Mouse (Mus musculus) cortical plate, adult 2 months (tissue): Measurements from ENCODE around the gene Bcl9l. TPM values are rescaled to one million over a fixed set of nuclear protein-coding genes. Genes with fewer than 3 reads are reported as not detected.
A peak's percentile ranks its signal among the peaks of the same experiment; 100 is the strongest.

Experiments
- H3K27ac ChIP-seq: fragments of 200-500 bp; 2 replicates; pipeline ENCODE4 v1.5.1; 2012; ENCODE audit warnings: low read length, control low read depth, inconsistent platforms; ENCODE audit not compliant: insufficient read depth
- H3K4me1 ChIP-seq: fragments of 200-500 bp; 2 replicates; pipeline ENCODE4 v1.6.1; 2011; ENCODE audit warnings: low read length; ENCODE audit not compliant: control insufficient read depth, insufficient read depth
- H3K4me3 ChIP-seq: fragments of 200-500 bp; 2 replicates; pipeline ENCODE4 v1.5.1; 2011; ENCODE audit warnings: mild to moderate bottlenecking, low read length, control low read depth; ENCODE audit not compliant: insufficient read depth
- CTCF ChIP-seq: fragments of 200-500 bp; IDR thresholded peaks from 2 replicates; pipeline ENCODE4 v1.5.1; 2011; ENCODE audit warnings: mild to moderate bottlenecking, control low read depth, low read length; ENCODE audit not compliant: insufficient read depth; ENCODE audit errors: extremely low read depth
- POLR2A ChIP-seq: fragments of 200-500 bp; IDR thresholded peaks from 2 replicates; pipeline ENCODE4 v1.6.1; 2011; ENCODE audit warnings: mild to moderate bottlenecking, low read length, control low read depth; ENCODE audit not compliant: insufficient read depth; ENCODE audit errors: extremely low read depth
- polyA plus RNA-seq: library from polyadenylated mRNA; depleted of rRNA; stranded (reverse); fragments of >200 nt; gene quantifications from 2 replicates; pipeline ENCODE4 v1.2.3, GENCODE M21; 2012

Gene Bcl9l
- polyA plus RNA-seq, 1 experiment: 14.6 TPM

GRCm38 (mm10) chr9:44495810-44496344, 13.3 kb downstream of the Bcl9l start:
- no peak overlapping the region for H3K4me3 ChIP-seq
- H3K27ac ChIP-seq: no peak overlapping the region
- H3K4me1 ChIP-seq: peaks cover 8% of the 10 kb centered on the region

GRCm38 (mm10) chr9:44496803-44497461, 14.3 kb downstream of the Bcl9l start:
- no peak overlapping the region for H3K27ac ChIP-seq
- H3K4me3 ChIP-seq: no peak overlapping the region
- peaks cover 8% of the 10 kb centered on the region for H3K4me1 ChIP-seq
- no peak for TF ChIP-seq POLR2A
- TF ChIP-seq CTCF: no peak

More at GRCm38 (mm10) chr9:44495810-44496344, 13.3 kb downstream of the Bcl9l start:
- TF ChIP-seq POLR2A (no peak), CTCF (no peak)

GRCm38 (mm10) chr9:44497624-44498377, 15.2 kb downstream of the Bcl9l start:
- TF ChIP-seq CTCF (no peak), POLR2A (no peak)
- Histone ChIP-seq H3K4me3 (peak overlapping the region; percentile 11; the same call in 1 of the 2 replicates), H3K27ac (0 out of 2 replicates have a peak overlapping the region, but pooled peaks have one; percentile 32), H3K4me1 (peaks cover 7% of the 10 kb centered on the region)

GRCm38 (mm10) chr9:44498421-44499355, 16.1 kb downstream of the Bcl9l start:
- H3K4me3 ChIP-seq: peak overlapping the region; percentile 11; the same call in 1 of the 2 replicates
- TF ChIP-seq POLR2A (no peak), CTCF (no peak)
- peaks cover 7% of the 10 kb centered on the region for H3K4me1 ChIP-seq
- 0 out of 2 replicates have a peak overlapping the region, but pooled peaks have one; percentile 32 for H3K27ac ChIP-seq

- Histone ChIP-seq H3K4me1 (peaks cover 6% of the 10 kb centered on the region), H3K4me3 (no peak overlapping the region; the same call in 1 of the 2 replicates), H3K27ac (peak overlapping the region; percentile 69; the same call in 1 of the 2 replicates)
- TF ChIP-seq POLR2A: no peak
- no peak for TF ChIP-seq CTCF
Observed at GRCm38 (mm10) chr9:44499356-44500162, 16.9 kb downstream of the Bcl9l start.

GRCm38 (mm10) chr9:44500163-44500533, 17.5 kb downstream of the Bcl9l start:
- Histone ChIP-seq H3K4me3 (no peak overlapping the region), H3K27ac (no peak overlapping the region), H3K4me1 (peaks cover 5% of the 10 kb centered on the region)
- no peak for TF ChIP-seq POLR2A
- TF ChIP-seq CTCF: no peak

GRCm38 (mm10) chr9:44500638-44501175, 18.1 kb downstream of the Bcl9l start:
- H3K4me3 ChIP-seq: no peak overlapping the region
- H3K4me1 ChIP-seq: peaks cover 5% of the 10 kb centered on the region
- no peak overlapping the region for H3K27ac ChIP-seq
- TF ChIP-seq CTCF (no peak), POLR2A (no peak)

GRCm38 (mm10) chr9:44501206-44501879, 18.7 kb downstream of the Bcl9l start:
- no peak for TF ChIP-seq POLR2A
- TF ChIP-seq CTCF: no peak
- Histone ChIP-seq H3K4me3 (no peak overlapping the region), H3K27ac (no peak overlapping the region), H3K4me1 (peaks cover 5% of the 10 kb centered on the region)
